Mouse (Mus musculus) erythroblast, embryonic 14.5 days (primary cell): Measurements from ENCODE around the gene Fars2.

ENCODE experiments used
- GATA1 ChIP-seq: IDR thresholded peaks from 2 replicates; pipeline ENCODE4 v1.6.1; 2012; ENCODE audit warnings: low read length, inconsistent platforms, mixed read lengths
- TAL1 ChIP-seq: IDR thresholded peaks from 3 replicates; pipeline ENCODE4 v1.6.1; 2012; ENCODE audit warnings: low read length, inconsistent platforms, mixed read lengths

DNA sequence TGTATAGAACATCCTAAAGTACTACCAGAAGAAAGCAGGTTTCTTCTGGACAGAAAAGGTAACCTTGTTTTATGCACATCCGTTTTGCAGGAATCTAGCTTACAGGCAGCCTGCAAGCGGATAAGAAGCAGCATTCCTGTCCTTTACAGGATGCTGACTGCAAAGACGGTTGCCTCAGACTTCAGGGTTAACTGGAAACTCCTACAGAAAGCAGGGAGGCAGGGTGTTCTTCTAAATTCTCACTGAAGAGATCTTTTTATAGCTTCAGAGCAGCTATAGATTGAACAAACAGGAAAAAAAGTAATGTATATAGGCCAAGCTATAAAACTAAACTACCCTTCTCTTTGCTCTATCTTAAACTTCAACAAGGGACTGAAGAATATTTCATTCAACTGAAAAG is 32.5 kb upstream of the Fars2 start:
- TF ChIP-seq TAL1: no peak
- no peak for TF ChIP-seq GATA1
